Mouse (Mus musculus) small intestine, adult 2 months (tissue): ENCODE measurements around the gene Tomm7.
A peak's percentile ranks its signal among the peaks of the same experiment; 100 is the strongest.

Source experiments
- CTCF ChIP-seq: fragments of 200-500 bp; IDR thresholded peaks from 2 replicates; pipeline ENCODE4 v1.5.1; 2012; ENCODE audit warnings: low read depth, mild to moderate bottlenecking, control low read depth, inconsistent platforms, low read length, moderate library complexity, mixed read lengths; ENCODE audit not compliant: insufficient replicate concordance, insufficient read length; ENCODE audit errors: extremely low read depth
- POLR2A ChIP-seq: fragments of 200-500 bp; IDR thresholded peaks from 2 replicates; pipeline ENCODE4 v1.6.1; 2012; ENCODE audit warnings: low read depth, mild to moderate bottlenecking, control low read depth, inconsistent platforms, low read length, moderate library complexity

DNA sequence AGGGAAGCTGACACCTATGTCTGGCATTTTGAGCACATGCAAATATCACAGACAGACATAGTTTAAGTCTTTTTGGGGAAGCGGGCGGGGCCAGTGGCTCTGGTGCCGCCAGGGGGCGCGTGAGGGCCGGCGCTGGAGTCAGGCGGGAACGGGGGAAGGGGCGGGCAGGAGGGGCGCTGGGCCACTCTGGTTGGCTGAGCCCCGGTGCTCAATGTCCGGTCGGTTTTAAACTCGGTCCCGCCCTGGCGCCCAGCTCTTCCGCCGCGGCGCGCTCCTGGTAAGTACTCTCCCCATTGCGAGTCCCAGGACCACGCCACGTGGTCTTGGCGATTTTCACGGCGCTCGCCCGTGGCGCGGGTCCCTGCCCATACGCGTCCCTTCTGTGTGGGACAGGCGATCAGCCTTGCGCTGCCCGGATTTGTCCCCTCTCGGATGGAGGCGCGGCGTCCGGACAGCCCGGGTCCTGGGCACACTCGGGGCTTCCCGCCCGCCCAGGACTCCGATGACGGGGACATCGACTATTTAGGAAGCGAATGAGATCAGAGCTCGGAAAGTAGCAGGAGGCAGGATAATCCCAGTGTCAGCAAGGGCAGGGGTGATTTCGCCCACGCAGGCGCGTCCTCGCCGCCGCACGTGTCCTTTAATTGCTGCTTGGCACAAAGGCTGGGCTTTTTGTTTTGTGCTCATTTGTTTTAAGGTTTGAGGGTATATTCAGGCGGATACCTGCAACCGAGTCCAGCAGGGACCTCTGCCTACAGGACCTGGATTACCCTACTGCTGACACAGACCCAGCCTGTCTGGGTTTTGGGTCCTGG, 6.6 kb upstream of the Tomm7 start:
- TF ChIP-seq POLR2A (peak; percentile 47; the same call in 1 of the 2 replicates), CTCF (peak; percentile 64)
